Mouse (Mus musculus): ENCODE results near the gene A930017K11Rik. TPM values are rescaled to one million over a fixed set of nuclear protein-coding genes. Genes with fewer than 3 reads are reported as not detected.

Gene A930017K11Rik
- polyA plus RNA-seq, 1 experiment = not detected

- WGBS = 50% methylated on average over 2 of the region's 2 CpGs
- no peak for DNase-seq (ENCODE audit: low read depth, low spot score)
Measured at GRCm38 (mm10) chr17:25942597-25943151, 9.7 kb downstream of the A930017K11Rik start.

GRCm38 (mm10) chr17:25941511-25942241 is 10.7 kb downstream of the A930017K11Rik start:
- 2% methylated on average over 54 of the region's 54 CpGs for WGBS
- DNase-seq (ENCODE audit: low read depth, low spot score) = no peak

GRCm38 (mm10) chr17:25934526-25934925 is 17.8 kb downstream of the A930017K11Rik start:
- DNase-seq (ENCODE audit: low read depth, low spot score) = no peak
- 79% methylated on average over 1 of the region's 1 CpGs for WGBS

GRCm38 (mm10) chr17:25925348-25925747 is 27.0 kb downstream of the A930017K11Rik start:
- 75% methylated on average over 2 of the region's 2 CpGs for WGBS
- no peak for DNase-seq (ENCODE audit: low read depth, low spot score)

GRCm38 (mm10) chr17:25922120-25922519 is 30.2 kb downstream of the A930017K11Rik start:
- no peak for DNase-seq (ENCODE audit: low read depth, low spot score)
- WGBS = 54% methylated on average over 5 of the region's 5 CpGs

GRCm38 (mm10) chr17:25919786-25920642 is 32.4 kb downstream of the A930017K11Rik start:
- 1% methylated on average over 39 of the region's 40 CpGs for WGBS
- DNase-seq (ENCODE audit: low read depth, low spot score) = peak; percentile 97

- no peak for DNase-seq (ENCODE audit: low read depth, low spot score)
- WGBS = under 1% methylated on average over 76 of the region's 78 CpGs
Measured at GRCm38 (mm10) chr17:25919144-25919785, 33.1 kb downstream of the A930017K11Rik start, which contains the start of gene Rab40c. TSS of gene Rab40c (minus strand) at chr17:25919727.

- WGBS = 53% methylated on average over 9 of the region's 9 CpGs
Measured at GRCm38 (mm10) chr17:25918037-25918750, 34.2 kb downstream of the A930017K11Rik start.

GRCm38 (mm10) chr17:25916931-25917647 is 35.3 kb downstream of the A930017K11Rik start:
- WGBS = 31% methylated on average over 8 of the region's 8 CpGs
- peak; percentile 83 for DNase-seq (ENCODE audit: low read depth, low spot score)

More at GRCm38 (mm10) chr17:25918037-25918750, 34.2 kb downstream of the A930017K11Rik start:
- no peak for DNase-seq (ENCODE audit: low read depth, low spot score)

- WGBS = 59% methylated on average over 4 of the region's 4 CpGs
- no peak for DNase-seq (ENCODE audit: low read depth, low spot score)
Measured at GRCm38 (mm10) chr17:25914295-25914694, 38.1 kb downstream of the A930017K11Rik start.

- WGBS = 50% methylated on average over 1 of the region's 1 CpGs
- no peak for DNase-seq (ENCODE audit: low read depth, low spot score)
Measured at GRCm38 (mm10) chr17:25913877-25914275, 38.5 kb downstream of the A930017K11Rik start.

- no peak for DNase-seq (ENCODE audit: low read depth, low spot score)
- WGBS = 62% methylated on average over 14 of the region's 14 CpGs
Measured at GRCm38 (mm10) chr17:25913186-25913876, 39.0 kb downstream of the A930017K11Rik start.

GRCm38 (mm10) chr17:25911816-25912215 is 40.5 kb downstream of the A930017K11Rik start:
- no peak for DNase-seq (ENCODE audit: low read depth, low spot score)
- 61% methylated on average over 4 of the region's 4 CpGs for WGBS

- DNase-seq (ENCODE audit: low read depth, low spot score) = no peak
- 70% methylated on average over 2 of the region's 2 CpGs for WGBS
Measured at GRCm38 (mm10) chr17:25907640-25908039, 44.7 kb downstream of the A930017K11Rik start.

- 81% methylated on average over 3 of the region's 3 CpGs for WGBS
- DNase-seq (ENCODE audit: low read depth, low spot score) = no peak
Measured at GRCm38 (mm10) chr17:25903061-25903460, 49.3 kb downstream of the A930017K11Rik start.

GRCm38 (mm10) chr17:25900193-25900592 is 52.2 kb downstream of the A930017K11Rik start:
- 95% methylated on average over 1 of the region's 1 CpGs for WGBS
- DNase-seq (ENCODE audit: low read depth, low spot score) = no peak

Measured in large intestine, adult 2 months (tissue).